Mouse (Mus musculus): ENCODE results near the gene Lamc2. TPM values are rescaled to one million over a fixed set of nuclear protein-coding genes. Genes with fewer than 3 reads are reported as not detected.
"Not testable (repeated sequence)": the region's sequence is repeated elsewhere in the genome, so short reads cannot be mapped to it uniquely, and the experiment has no call there.

Lamc2 gene
- polyA plus RNA-seq, 1 experiment = 9.1 TPM

GRCm38 (mm10) chr1:153095328-153095727, 90.9 kb downstream of the Lamc2 start:
- DNase-seq (ENCODE audit: low read depth) = no peak

- no peak for DNase-seq (ENCODE audit: low read depth)
These were observed 91.8 kb downstream of the Lamc2 start for GRCm38 (mm10) chr1:153094226-153095076.

- DNase-seq (ENCODE audit: low read depth) = no peak
These were observed 92.7 kb downstream of the Lamc2 start for GRCm38 (mm10) chr1:153093581-153093980.

- no peak for DNase-seq (ENCODE audit: low read depth)
These were observed 93.1 kb downstream of the Lamc2 start for GRCm38 (mm10) chr1:153093172-153093571.

- DNase-seq (ENCODE audit: low read depth) = no peak
These were observed 93.8 kb downstream of the Lamc2 start for GRCm38 (mm10) chr1:153092237-153092975.

GRCm38 (mm10) chr1:153091438-153092236, 94.6 kb downstream of the Lamc2 start:
- DNase-seq (ENCODE audit: low read depth) = no peak

- DNase-seq (ENCODE audit: low read depth) = no peak
These were observed 95.4 kb downstream of the Lamc2 start for GRCm38 (mm10) chr1:153090807-153091206.

GRCm38 (mm10) chr1:153090081-153090480, 96.2 kb downstream of the Lamc2 start:
- no peak for DNase-seq (ENCODE audit: low read depth)

GRCm38 (mm10) chr1:153087771-153088170, 98.5 kb downstream of the Lamc2 start:
- no peak for DNase-seq (ENCODE audit: low read depth)

- DNase-seq (ENCODE audit: low read depth) = no peak
These were observed 101.0 kb downstream of the Lamc2 start for GRCm38 (mm10) chr1:153085198-153085597.

GRCm38 (mm10) chr1:153084191-153084590, 102.1 kb downstream of the Lamc2 start:
- no peak for DNase-seq (ENCODE audit: low read depth)

GRCm38 (mm10) chr1:153083233-153083632, 103.0 kb downstream of the Lamc2 start:
- DNase-seq (ENCODE audit: low read depth) = not testable (repeated sequence)

- DNase-seq (ENCODE audit: low read depth) = no peak
These were observed 110.3 kb downstream of the Lamc2 start for GRCm38 (mm10) chr1:153075955-153076354.

- no peak for DNase-seq (ENCODE audit: low read depth)
These were observed 111.0 kb downstream of the Lamc2 start for GRCm38 (mm10) chr1:153075087-153075736.

GRCm38 (mm10) chr1:153073441-153073840, 112.8 kb downstream of the Lamc2 start:
- no peak for DNase-seq (ENCODE audit: low read depth)

Other genes with a start within 250 kb of the Lamc2 start
- 1.1 and 1.2 TPM in 2 replicates for gene Nmnat2, start 231.5 kb downstream of the Lamc2 start, polyA plus RNA-seq (2012; rRNA removed)
- 99.4 and 122 TPM in 2 replicates for gene Lamc1, start 146.3 kb upstream of the Lamc2 start, polyA plus RNA-seq (2012; rRNA removed)
- gene Shcbp1l, start 238.7 kb upstream of the Lamc2 start, polyA plus RNA-seq (2012; rRNA removed) = 0.31 and 0.58 TPM in 2 replicates